Mouse (Mus musculus): ENCODE data around the gene Agbl5. TPM values are rescaled to one million over a fixed set of nuclear protein-coding genes. Genes with fewer than 3 reads are reported as not detected.

Gene Agbl5
- polyA plus RNA-seq, 1 experiment from 2014 or later: 5.5 TPM

- Histone ChIP-seq H3K4me3 (ENCODE audit: low read depth, low read length) (no peak overlapping the region), H3K27ac (ENCODE audit: low read depth, low read length) (peak overlapping the region; percentile 95), H3K9me3 (ENCODE audit: control insufficient read depth) (no peaks in the 10 kb centered on the region), H3K27me3 (replicated peaks; ENCODE audit: control insufficient read depth, insufficient read depth, low read length) (no peaks in the 10 kb centered on the region), H3K4me2 (replicated peaks; ENCODE audit: low read depth) (no peak overlapping the region), H3K4me1 (replicated peaks; ENCODE audit: control insufficient read depth, insufficient read depth, low read length) (peaks cover 24% of the 10 kb centered on the region), H3K9ac (ENCODE audit: low read depth, low read length) (no peak overlapping the region), H3K36me3 (ENCODE audit: control insufficient read depth, insufficient read depth) (peaks cover 11% of the 10 kb centered on the region)
- TF ChIP-seq CTCF (IDR thresholded peaks at IDR 0.05; ENCODE audit: low read depth): no peak
- WGBS: 73% methylated on average over 7 of the region's 7 CpGs
- no peak for ATAC-seq
Measured at GRCm38 (mm10) chr5:30909863-30910262, 21.4 kb downstream of the Agbl5 start.

- H3K4me3 ChIP-seq (ENCODE audit: low read depth, low read length): no peak overlapping the region
- no peak for ATAC-seq
- peak overlapping the region; percentile 68 for H3K27ac ChIP-seq (ENCODE audit: low read depth, low read length)
- H3K4me1 ChIP-seq (replicated peaks; ENCODE audit: control insufficient read depth, insufficient read depth, low read length): peaks cover 24% of the 10 kb centered on the region
- peaks cover 7% of the 10 kb centered on the region for H3K36me3 ChIP-seq (ENCODE audit: control insufficient read depth, insufficient read depth)
- peak overlapping the region; percentile 44 for H3K4me2 ChIP-seq (replicated peaks; ENCODE audit: low read depth)
- H3K9me3 ChIP-seq (ENCODE audit: control insufficient read depth): no peaks in the 10 kb centered on the region
- H3K9ac ChIP-seq (ENCODE audit: low read depth, low read length): no peak overlapping the region
- no peaks in the 10 kb centered on the region for H3K27me3 ChIP-seq (replicated peaks; ENCODE audit: control insufficient read depth, insufficient read depth, low read length)
- TF ChIP-seq CTCF (IDR thresholded peaks at IDR 0.05; ENCODE audit: low read depth): no peak
Measured at GRCm38 (mm10) chr5:30910481-30910880, 22.0 kb downstream of the Agbl5 start.

GRCm38 (mm10) chr5:30912156-30912555 is 23.7 kb downstream of the Agbl5 start:
- ATAC-seq: no peak
- Histone ChIP-seq H3K4me1 (replicated peaks; ENCODE audit: control insufficient read depth, insufficient read depth, low read length) (peaks cover 24% of the 10 kb centered on the region; the same call in 1 of the 2 replicates), H3K27me3 (replicated peaks; ENCODE audit: control insufficient read depth, insufficient read depth, low read length) (no peaks in the 10 kb centered on the region), H3K27ac (ENCODE audit: low read depth, low read length) (peak overlapping the region; percentile 75), H3K9me3 (ENCODE audit: control insufficient read depth) (no peaks in the 10 kb centered on the region), H3K4me2 (replicated peaks; ENCODE audit: low read depth) (no peak overlapping the region), H3K4me3 (ENCODE audit: low read depth, low read length) (no peak overlapping the region), H3K9ac (ENCODE audit: low read depth, low read length) (no peak overlapping the region), H3K36me3 (ENCODE audit: control insufficient read depth, insufficient read depth) (no peaks in the 10 kb centered on the region; the same call in 1 of the 2 replicates)
- 60% methylated on average over 5 of the region's 5 CpGs for WGBS
- no peak for TF ChIP-seq CTCF (IDR thresholded peaks at IDR 0.05; ENCODE audit: low read depth)

- peak; percentile 13; the same call in 1 of the 2 replicates for ATAC-seq
- Histone ChIP-seq H3K36me3 (ENCODE audit: control insufficient read depth, insufficient read depth) (peaks cover 10% of the 10 kb centered on the region), H3K9ac (ENCODE audit: low read depth, low read length) (peak within 1 kb of the TSS; percentile 62), H3K4me2 (replicated peaks; ENCODE audit: low read depth) (peak within 1 kb of the TSS; percentile 63), H3K4me1 (replicated peaks; ENCODE audit: control insufficient read depth, insufficient read depth, low read length) (peaks cover 20% of the 10 kb centered on the region; the same call in 1 of the 2 replicates), H3K27ac (ENCODE audit: low read depth, low read length) (peak within 1 kb of the TSS; percentile 75), H3K27me3 (replicated peaks; ENCODE audit: control insufficient read depth, insufficient read depth, low read length) (no peaks in the 10 kb centered on the region), H3K4me3 (ENCODE audit: low read depth, low read length) (peak within 1 kb of the TSS; percentile 44), H3K9me3 (ENCODE audit: control insufficient read depth) (no peaks in the 10 kb centered on the region)
- peak; percentile 29 for TF ChIP-seq CTCF (IDR thresholded peaks at IDR 0.05; ENCODE audit: low read depth)
- 36% methylated on average over 13 of the region's 13 CpGs for WGBS
Measured at GRCm38 (mm10) chr5:30913060-30913841, 24.8 kb downstream of the Agbl5 start, which contains the start of gene Emilin1. Gene Emilin1, plus strand, starts transcription at chr5:30913402.

GRCm38 (mm10) chr5:30914101-30914635 is 25.7 kb downstream of the Agbl5 start:
- H3K36me3 ChIP-seq (ENCODE audit: control insufficient read depth, insufficient read depth): peaks cover 20% of the 10 kb centered on the region
- H3K9ac ChIP-seq (ENCODE audit: low read depth, low read length): peak overlapping the region; percentile 62
- peak overlapping the region; percentile 44 for H3K4me3 ChIP-seq (ENCODE audit: low read depth, low read length)
- H3K4me2 ChIP-seq (replicated peaks; ENCODE audit: low read depth): peak overlapping the region; percentile 63
- H3K4me1 ChIP-seq (replicated peaks; ENCODE audit: control insufficient read depth, insufficient read depth, low read length): peaks cover 11% of the 10 kb centered on the region; the same call in 1 of the 2 replicates
- H3K9me3 ChIP-seq (ENCODE audit: control insufficient read depth): no peaks in the 10 kb centered on the region
- H3K27ac ChIP-seq (ENCODE audit: low read depth, low read length): peak overlapping the region; percentile 75
- no peaks in the 10 kb centered on the region for H3K27me3 ChIP-seq (replicated peaks; ENCODE audit: control insufficient read depth, insufficient read depth, low read length)
- WGBS: 57% methylated on average over 7 of the region's 7 CpGs
- ATAC-seq: no peak
- TF ChIP-seq CTCF (IDR thresholded peaks at IDR 0.05; ENCODE audit: low read depth): no peak

GRCm38 (mm10) chr5:30914849-30915248 is 26.4 kb downstream of the Agbl5 start:
- H3K36me3 ChIP-seq (ENCODE audit: control insufficient read depth, insufficient read depth): peaks cover 25% of the 10 kb centered on the region
- no peaks in the 10 kb centered on the region for H3K9me3 ChIP-seq (ENCODE audit: control insufficient read depth)
- WGBS: 60% methylated on average over 6 of the region's 6 CpGs
- 0 out of 2 replicates have a peak overlapping the region, but pooled peaks have one; percentile 75 for H3K27ac ChIP-seq (ENCODE audit: low read depth, low read length)
- H3K9ac ChIP-seq (ENCODE audit: low read depth, low read length): peak overlapping the region; percentile 62; the same call in 1 of the 2 replicates
- no peaks in the 10 kb centered on the region for H3K27me3 ChIP-seq (replicated peaks; ENCODE audit: control insufficient read depth, insufficient read depth, low read length)
- H3K4me1 ChIP-seq (replicated peaks; ENCODE audit: control insufficient read depth, insufficient read depth, low read length): peaks cover 11% of the 10 kb centered on the region; the same call in 1 of the 2 replicates
- TF ChIP-seq CTCF (IDR thresholded peaks at IDR 0.05; ENCODE audit: low read depth): no peak
- H3K4me3 ChIP-seq (ENCODE audit: low read depth, low read length): peak overlapping the region; percentile 44
- ATAC-seq: no peak
- peak overlapping the region; percentile 63 for H3K4me2 ChIP-seq (replicated peaks; ENCODE audit: low read depth)
